Mouse (Mus musculus) R1 (cell line): ENCODE results near the gene Ylpm1.

Experiments
- DNase-seq: peaks from one replicate; pipeline ENCODE4 v3.0.0-alpha.2; 2018; ENCODE audit warnings: low read depth, low spot score

The Ylpm1 gene

GRCm38 (mm10) chr12:85009776-85010175 is 13.7 kb downstream of the Ylpm1 start:
- DNase-seq = no peak

- DNase-seq = no peak
These were observed 14.4 kb downstream of the Ylpm1 start for GRCm38 (mm10) chr12:85010541-85010940.

- DNase-seq = peak; percentile 36
These were observed 16.1 kb downstream of the Ylpm1 start for GRCm38 (mm10) chr12:85012185-85012584.

- DNase-seq = peak; percentile 70
These were observed 25.9 kb downstream of the Ylpm1 start for GRCm38 (mm10) chr12:85022071-85022470.

GRCm38 (mm10) chr12:85032710-85033109 is 36.6 kb downstream of the Ylpm1 start:
- DNase-seq = peak; percentile 64

- peak; percentile 36 for DNase-seq
These were observed 55.1 kb downstream of the Ylpm1 start for GRCm38 (mm10) chr12:85051218-85051617.

GRCm38 (mm10) chr12:85071043-85071442 is 74.9 kb downstream of the Ylpm1 start:
- DNase-seq = no peak

- DNase-seq = no peak
These were observed 81.0 kb downstream of the Ylpm1 start for GRCm38 (mm10) chr12:85077100-85077499.

GRCm38 (mm10) chr12:85084257-85084656 is 88.1 kb downstream of the Ylpm1 start:
- DNase-seq = no peak

- no peak for DNase-seq
These were observed 88.8 kb downstream of the Ylpm1 start for GRCm38 (mm10) chr12:85084941-85085340.

- no peak for DNase-seq
These were observed 91.7 kb downstream of the Ylpm1 start for GRCm38 (mm10) chr12:85087845-85088244.

- DNase-seq = no peak
These were observed 95.1 kb downstream of the Ylpm1 start for GRCm38 (mm10) chr12:85091190-85091589.

GRCm38 (mm10) chr12:85092214-85092613 is 96.1 kb downstream of the Ylpm1 start:
- DNase-seq = peak; percentile 81

- peak; percentile 70 for DNase-seq
These were observed 97.9 kb downstream of the Ylpm1 start for GRCm38 (mm10) chr12:85094010-85094409.

GRCm38 (mm10) chr12:85094706-85095105 is 98.6 kb downstream of the Ylpm1 start:
- no peak for DNase-seq

- no peak for DNase-seq
These were observed 99.0 kb downstream of the Ylpm1 start for GRCm38 (mm10) chr12:85095146-85095545.

GRCm38 (mm10) chr12:85095859-85096258 is 99.7 kb downstream of the Ylpm1 start:
- no peak for DNase-seq

- no peak for DNase-seq
These were observed 104.9 kb downstream of the Ylpm1 start for GRCm38 (mm10) chr12:85101001-85101400.

- DNase-seq = no peak
These were observed 105.5 kb downstream of the Ylpm1 start for GRCm38 (mm10) chr12:85101521-85102106.

GRCm38 (mm10) chr12:85103096-85103495 is 107.0 kb downstream of the Ylpm1 start:
- no peak for DNase-seq

GRCm38 (mm10) chr12:85104789-85105188 is 108.7 kb downstream of the Ylpm1 start:
- DNase-seq = peak; percentile 11

GRCm38 (mm10) chr12:85106292-85106691 is 110.2 kb downstream of the Ylpm1 start:
- no peak for DNase-seq

- no peak for DNase-seq
These were observed 112.5 kb downstream of the Ylpm1 start for GRCm38 (mm10) chr12:85108643-85109042.

GRCm38 (mm10) chr12:85109426-85109825 is 113.3 kb downstream of the Ylpm1 start:
- DNase-seq = peak; percentile 65
